Mouse (Mus musculus) liver, postnatal 0 days (tissue): ENCODE results near the gene Abcc3.

Experiments used
- CTCF ChIP-seq: sonication (generic); IDR thresholded peaks from 2 replicates; pipeline ENCODE4 v1.5.1; 2016; ENCODE audit warnings: antibody characterized with exemption, low read depth
- EP300 ChIP-seq: IDR thresholded peaks from 2 replicates; pipeline ENCODE4 v1.6.1; 2016; ENCODE audit warnings: antibody characterized with exemption, low read depth, mild to moderate bottlenecking

GRCm38 (mm10) chr11:94334386-94334968 lies 58.3 kb downstream of the Abcc3 start:
- TF ChIP-seq CTCF (no peak), EP300 (peak; percentile 90)
